Mouse (Mus musculus): ENCODE data around the gene Srgap2.

DNA sequence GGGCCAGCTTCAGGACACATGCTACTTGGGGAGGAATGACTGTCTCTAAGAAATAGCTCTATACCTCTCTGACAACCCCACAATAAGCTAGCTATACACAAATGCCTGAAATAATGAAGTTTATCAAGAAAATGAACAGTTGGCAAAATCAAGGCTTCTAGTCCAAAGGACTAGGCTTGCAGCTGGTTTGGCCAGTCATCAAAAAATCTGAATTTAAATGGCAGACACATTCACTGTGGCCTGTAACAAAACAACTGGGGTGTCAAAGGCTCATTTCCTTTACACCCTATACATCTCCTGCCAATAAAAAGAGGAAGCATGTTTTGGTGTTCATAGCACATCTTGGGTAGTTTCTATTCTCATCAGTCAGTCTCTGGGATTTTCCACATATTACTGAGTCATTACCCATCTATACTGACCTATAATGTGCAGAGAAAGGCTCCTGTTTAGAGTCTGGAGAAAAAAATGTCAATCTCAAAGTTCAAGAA is 53.5 kb downstream of the Srgap2 start:
- TF ChIP-seq EP300 (IDR thresholded peaks at IDR 0.05; ENCODE audit: insufficient read depth, low read depth, low read length) = no peak
- no peak for TF ChIP-seq CTCF (IDR thresholded peaks at IDR 0.05; ENCODE audit: low read depth, low read length)

Data from ES-Bruce4 (cell line).